Mouse (Mus musculus): ENCODE measurements around the gene Fmod. TPM values are rescaled to one million over a fixed set of nuclear protein-coding genes. Genes with fewer than 3 reads are reported as not detected.

Gene Fmod
- polyA plus RNA-seq, 1 experiment, result not detected

DNA sequence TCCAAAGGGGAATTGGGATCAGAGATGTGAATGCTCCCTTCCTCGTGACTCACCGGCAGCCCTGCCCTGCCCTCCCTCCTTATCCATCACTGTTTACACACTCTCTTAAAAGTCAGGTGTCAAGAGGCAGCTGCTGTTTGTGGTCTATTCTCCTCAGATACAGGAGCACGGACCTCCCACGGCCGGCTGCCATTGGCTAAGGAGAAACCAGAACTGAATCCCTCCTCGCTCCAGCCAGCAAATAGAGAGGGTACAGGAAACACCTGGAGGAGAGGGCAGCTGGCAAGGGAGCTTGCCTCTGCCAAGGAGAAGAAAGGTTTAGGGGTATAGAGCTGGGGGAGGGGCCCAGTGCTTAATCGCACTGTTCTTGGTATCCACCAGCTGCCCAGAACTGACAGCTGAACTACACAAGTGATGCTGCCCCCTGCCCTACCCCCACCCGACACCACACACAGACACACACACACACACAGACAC, 30.1 kb downstream of the Fmod start:
- Histone ChIP-seq H3K27me3 (ENCODE audit: control insufficient read depth, insufficient read depth, low read length, poor library complexity, severe bottlenecking) (no peaks in the 10 kb centered on the region), H3K4me3 (ENCODE audit: low read depth, low read length) (no peak overlapping the region), H3K9me3 (replicated peaks; ENCODE audit: control insufficient read depth, insufficient read depth, low read length, poor library complexity, severe bottlenecking) (no peaks in the 10 kb centered on the region), H3K9ac (ENCODE audit: low read depth, poor library complexity, severe bottlenecking) (no peak overlapping the region), H3K27ac (ENCODE audit: insufficient read depth, low read length) (no peak overlapping the region), H3K36me3 (ENCODE audit: control insufficient read depth, insufficient read depth, low read length, poor library complexity, severe bottlenecking) (no peaks in the 10 kb centered on the region), H3K4me1 (ENCODE audit: control insufficient read depth, insufficient read depth, low read length) (peaks cover 6% of the 10 kb centered on the region)
- TF ChIP-seq CTCF (IDR thresholded peaks at IDR 0.05; ENCODE audit: low read depth, low read length) (no peak), EP300 (IDR thresholded peaks at IDR 0.05; ENCODE audit: insufficient read depth, low read depth, low read length) (0 out of 2 replicates have a peak, but pooled peaks have one; percentile 44)

DNA sequence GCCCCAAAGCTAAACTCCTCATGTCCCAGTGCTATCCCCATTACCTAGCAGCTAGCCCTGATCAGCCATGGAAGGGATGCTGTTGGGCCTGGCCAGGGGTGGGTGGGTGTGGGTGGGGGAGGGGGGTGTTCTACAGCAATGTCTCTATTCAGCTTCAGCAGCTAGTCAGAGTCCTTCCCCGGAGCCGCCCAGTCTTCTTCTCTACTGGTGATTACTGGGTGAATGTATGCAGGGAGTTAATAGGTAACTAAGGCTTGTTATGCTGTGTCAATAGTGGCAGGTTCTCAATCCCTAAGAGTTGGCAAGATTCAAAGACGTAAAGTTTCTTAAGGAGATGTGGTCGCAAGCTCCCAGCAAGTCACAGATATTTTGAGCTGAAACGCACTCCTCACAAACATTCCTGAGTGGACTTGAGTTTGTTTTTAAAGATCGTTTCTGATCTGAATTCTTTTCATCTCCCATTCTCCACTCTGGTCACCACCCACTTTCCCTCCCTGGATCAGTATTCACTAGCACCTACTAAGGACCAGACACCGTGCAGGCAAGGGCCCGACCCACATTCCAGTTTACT, 33.1 kb downstream of the Fmod start:
- TF ChIP-seq CTCF (IDR thresholded peaks at IDR 0.05; ENCODE audit: low read depth, low read length), result no peak
- TF ChIP-seq EP300 (IDR thresholded peaks at IDR 0.05; ENCODE audit: insufficient read depth, low read depth, low read length), result no peak
- no peak for TF ChIP-seq POLR2A (IDR thresholded peaks at IDR 0.05; ENCODE audit: insufficient read depth, low read length)
- no peaks in the 10 kb centered on the region for H3K4me1 ChIP-seq (ENCODE audit: control insufficient read depth, insufficient read depth, low read length)
- peaks cover 6% of the 10 kb centered on the region for H3K36me3 ChIP-seq (ENCODE audit: control insufficient read depth, insufficient read depth, low read length, poor library complexity, severe bottlenecking)
- no peaks in the 10 kb centered on the region for H3K9me3 ChIP-seq (replicated peaks; ENCODE audit: control insufficient read depth, insufficient read depth, low read length, poor library complexity, severe bottlenecking)
- no peak overlapping the region for H3K4me3 ChIP-seq (ENCODE audit: low read depth, low read length)
- H3K27ac ChIP-seq (ENCODE audit: insufficient read depth, low read length), result no peak overlapping the region
- H3K9ac ChIP-seq (ENCODE audit: low read depth, poor library complexity, severe bottlenecking), result no peak overlapping the region
- H3K27me3 ChIP-seq (ENCODE audit: control insufficient read depth, insufficient read depth, low read length, poor library complexity, severe bottlenecking), result no peaks in the 10 kb centered on the region

DNA sequence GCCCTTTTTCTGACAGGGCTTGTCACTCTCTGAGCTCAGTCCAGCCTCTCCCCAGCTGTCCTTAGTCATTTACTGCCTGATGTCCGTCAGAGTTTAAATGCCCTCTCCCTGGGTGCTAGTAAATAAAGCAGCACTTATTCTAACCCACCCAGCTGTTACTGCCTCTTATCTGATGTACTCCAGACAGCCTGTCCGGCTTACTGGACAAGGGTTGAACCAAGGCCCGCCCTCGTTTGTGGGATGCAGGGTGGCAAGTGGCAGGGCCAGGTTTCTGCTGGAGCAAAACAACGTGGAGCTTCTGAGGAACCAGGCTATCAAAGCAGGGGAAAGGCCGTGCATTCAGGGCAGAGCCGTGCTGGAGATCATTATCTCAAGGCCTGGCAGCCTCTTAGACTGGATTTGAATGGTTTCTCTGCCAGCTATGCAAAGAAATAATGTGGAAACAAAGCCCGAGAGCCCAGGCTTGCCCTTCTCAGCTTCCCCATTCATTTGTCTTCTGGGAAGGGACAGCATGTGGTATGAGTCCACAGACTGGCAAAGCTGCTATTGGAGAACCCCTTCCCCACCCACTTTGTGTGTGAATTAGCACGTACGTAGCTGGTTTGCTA, 34.5 kb downstream of the Fmod start:
- Histone ChIP-seq H3K9me3 (replicated peaks; ENCODE audit: control insufficient read depth, insufficient read depth, low read length, poor library complexity, severe bottlenecking) (no peaks in the 10 kb centered on the region), H3K36me3 (ENCODE audit: control insufficient read depth, insufficient read depth, low read length, poor library complexity, severe bottlenecking) (peaks cover 17% of the 10 kb centered on the region), H3K27me3 (ENCODE audit: control insufficient read depth, insufficient read depth, low read length, poor library complexity, severe bottlenecking) (no peaks in the 10 kb centered on the region), H3K9ac (ENCODE audit: low read depth, poor library complexity, severe bottlenecking) (no peak overlapping the region), H3K4me1 (ENCODE audit: control insufficient read depth, insufficient read depth, low read length) (no peaks in the 10 kb centered on the region), H3K4me3 (ENCODE audit: low read depth, low read length) (no peak overlapping the region), H3K27ac (ENCODE audit: insufficient read depth, low read length) (no peak overlapping the region)
- TF ChIP-seq POLR2A (IDR thresholded peaks at IDR 0.05; ENCODE audit: insufficient read depth, low read length) (no peak), CTCF (IDR thresholded peaks at IDR 0.05; ENCODE audit: low read depth, low read length) (no peak), EP300 (IDR thresholded peaks at IDR 0.05; ENCODE audit: insufficient read depth, low read depth, low read length) (no peak)

DNA sequence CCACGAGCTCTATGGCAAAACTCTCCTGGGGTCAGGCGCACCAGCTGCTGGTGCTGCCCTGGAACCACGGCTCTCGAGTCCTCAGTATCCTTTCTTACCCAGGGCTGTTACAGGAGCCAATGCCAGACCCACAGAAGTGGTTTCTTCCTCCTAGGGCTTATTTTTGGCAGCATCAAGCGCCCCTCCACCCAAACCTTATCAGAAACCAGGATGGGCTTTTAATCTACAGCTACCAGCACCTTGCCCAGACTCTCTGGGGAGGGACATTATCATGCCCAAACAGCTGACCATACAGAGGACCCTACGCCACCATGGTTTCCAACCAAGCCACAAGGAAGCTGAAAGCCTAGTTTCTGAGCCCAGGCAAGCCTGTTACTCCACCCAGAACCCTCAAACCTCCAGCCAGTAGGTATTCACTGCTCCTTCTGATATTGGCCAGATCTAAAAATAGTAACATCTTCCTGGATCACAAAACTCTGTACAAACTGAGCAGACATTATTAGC, 36.1 kb downstream of the Fmod start:
- TF ChIP-seq POLR2A (IDR thresholded peaks at IDR 0.05; ENCODE audit: insufficient read depth, low read length), result no peak
- TF ChIP-seq CTCF (IDR thresholded peaks at IDR 0.05; ENCODE audit: low read depth, low read length), result no peak
- TF ChIP-seq EP300 (IDR thresholded peaks at IDR 0.05; ENCODE audit: insufficient read depth, low read depth, low read length), result no peak
- Histone ChIP-seq H3K9ac (ENCODE audit: low read depth, poor library complexity, severe bottlenecking) (no peak overlapping the region), H3K4me3 (ENCODE audit: low read depth, low read length) (no peak overlapping the region), H3K4me1 (ENCODE audit: control insufficient read depth, insufficient read depth, low read length) (no peaks in the 10 kb centered on the region), H3K27ac (ENCODE audit: insufficient read depth, low read length) (no peak overlapping the region), H3K9me3 (replicated peaks; ENCODE audit: control insufficient read depth, insufficient read depth, low read length, poor library complexity, severe bottlenecking) (no peaks in the 10 kb centered on the region), H3K27me3 (ENCODE audit: control insufficient read depth, insufficient read depth, low read length, poor library complexity, severe bottlenecking) (no peaks in the 10 kb centered on the region), H3K36me3 (ENCODE audit: control insufficient read depth, insufficient read depth, low read length, poor library complexity, severe bottlenecking) (peaks cover 30% of the 10 kb centered on the region)

DNA sequence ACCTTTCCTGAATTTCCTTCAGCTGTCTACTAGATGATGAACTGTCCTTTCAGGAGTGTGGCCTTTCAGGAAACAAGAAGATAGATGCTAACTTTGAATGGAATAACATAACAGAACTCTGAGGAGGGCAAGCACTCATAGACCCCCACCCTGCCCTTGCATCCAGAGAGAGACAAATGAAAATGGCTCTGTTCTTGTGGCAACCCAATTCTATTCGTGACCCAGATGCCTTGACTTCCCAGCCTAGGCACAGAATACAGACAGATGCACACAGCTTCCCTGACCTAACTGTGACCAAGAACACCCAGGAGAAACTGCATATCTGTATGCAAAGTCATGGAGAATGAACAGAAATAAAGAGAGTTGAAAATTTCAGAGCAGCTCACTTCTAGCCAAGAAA, 36.6 kb downstream of the Fmod start:
- Histone ChIP-seq H3K4me3 (ENCODE audit: low read depth, low read length) (no peak overlapping the region), H3K36me3 (ENCODE audit: control insufficient read depth, insufficient read depth, low read length, poor library complexity, severe bottlenecking) (peaks cover 30% of the 10 kb centered on the region), H3K27me3 (ENCODE audit: control insufficient read depth, insufficient read depth, low read length, poor library complexity, severe bottlenecking) (no peaks in the 10 kb centered on the region), H3K4me1 (ENCODE audit: control insufficient read depth, insufficient read depth, low read length) (no peaks in the 10 kb centered on the region), H3K9ac (ENCODE audit: low read depth, poor library complexity, severe bottlenecking) (no peak overlapping the region), H3K9me3 (replicated peaks; ENCODE audit: control insufficient read depth, insufficient read depth, low read length, poor library complexity, severe bottlenecking) (no peaks in the 10 kb centered on the region), H3K27ac (ENCODE audit: insufficient read depth, low read length) (no peak overlapping the region)
- TF ChIP-seq POLR2A (IDR thresholded peaks at IDR 0.05; ENCODE audit: insufficient read depth, low read length), result no peak
- no peak for TF ChIP-seq CTCF (IDR thresholded peaks at IDR 0.05; ENCODE audit: low read depth, low read length)
- no peak for TF ChIP-seq EP300 (IDR thresholded peaks at IDR 0.05; ENCODE audit: insufficient read depth, low read depth, low read length)

DNA sequence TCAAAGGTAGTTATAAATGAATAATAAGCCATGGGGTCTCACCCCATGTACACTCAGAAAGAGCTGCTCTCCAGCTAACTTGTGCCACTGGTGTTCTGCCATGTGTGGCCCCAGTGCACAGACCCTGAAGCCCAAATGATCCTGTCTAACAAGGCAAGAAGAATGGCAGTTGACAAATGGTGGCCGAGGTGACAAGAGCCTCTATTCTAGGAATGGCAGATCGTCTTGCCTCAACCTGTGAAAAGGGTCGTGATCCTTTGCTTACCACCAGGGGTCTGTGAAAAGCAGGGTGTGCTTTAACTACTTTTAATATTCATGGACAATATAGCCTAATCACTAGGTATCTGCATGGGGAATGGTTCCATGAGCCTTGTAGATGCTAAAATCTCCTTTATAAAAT, 37.1 kb downstream of the Fmod start:
- H3K27ac ChIP-seq (ENCODE audit: insufficient read depth, low read length), result no peak overlapping the region
- H3K9ac ChIP-seq (ENCODE audit: low read depth, poor library complexity, severe bottlenecking), result no peak overlapping the region
- no peaks in the 10 kb centered on the region for H3K27me3 ChIP-seq (ENCODE audit: control insufficient read depth, insufficient read depth, low read length, poor library complexity, severe bottlenecking)
- peaks cover 30% of the 10 kb centered on the region for H3K36me3 ChIP-seq (ENCODE audit: control insufficient read depth, insufficient read depth, low read length, poor library complexity, severe bottlenecking)
- H3K4me1 ChIP-seq (ENCODE audit: control insufficient read depth, insufficient read depth, low read length), result no peaks in the 10 kb centered on the region
- no peaks in the 10 kb centered on the region for H3K9me3 ChIP-seq (replicated peaks; ENCODE audit: control insufficient read depth, insufficient read depth, low read length, poor library complexity, severe bottlenecking)
- TF ChIP-seq EP300 (IDR thresholded peaks at IDR 0.05; ENCODE audit: insufficient read depth, low read depth, low read length) (no peak), POLR2A (IDR thresholded peaks at IDR 0.05; ENCODE audit: insufficient read depth, low read length) (no peak), CTCF (IDR thresholded peaks at IDR 0.05; ENCODE audit: low read depth, low read length) (no peak)
- no peak overlapping the region for H3K4me3 ChIP-seq (ENCODE audit: low read depth, low read length)
